Mouse (Mus musculus) cerebellum, postnatal 10 days (tissue): ENCODE results near the gene Gm20852.
"Not testable (repeated sequence)": the region's sequence is repeated elsewhere in the genome, so short reads cannot be mapped to it uniquely, and the experiment has no call there.

ENCODE experiments used
- DNase-seq, 2 experiments: peaks; one replicate each; pipeline ENCODE4 v3.0.0; 2021; ENCODE audit warnings: mixed read lengths in 2 of 2

The Gm20852 gene

GRCm38 (mm10) chrY:66742023-66742422, at the start of gene Gm20852:
TSS of gene Gm20852 (minus strand) at chrY:66742123.
- not testable (repeated sequence) for DNase-seq
